In the genomic region with DNA sequence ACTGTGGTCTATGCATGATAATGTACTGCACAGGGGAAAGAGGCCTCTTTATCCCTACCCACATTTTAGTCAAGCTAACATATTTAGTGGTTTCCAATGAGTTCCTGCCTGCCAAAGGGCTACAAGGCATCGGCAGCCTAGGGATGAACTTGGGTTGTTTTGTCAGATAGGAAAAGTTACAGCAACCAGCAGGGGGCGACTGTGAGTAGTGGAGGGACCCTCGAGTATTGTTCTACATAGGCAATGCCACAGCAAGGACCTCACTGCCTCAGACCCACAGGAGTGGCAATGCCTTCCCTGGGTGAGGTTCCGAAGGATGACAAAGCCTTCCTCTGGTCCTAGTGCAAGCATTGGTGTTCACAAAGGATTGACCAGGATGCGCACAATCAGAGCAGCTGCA, we compare ENCODE assay signal across 10 mouse cellular contexts. TPM values are rescaled to one million over a fixed set of nuclear protein-coding genes. Genes with fewer than 3 reads are reported as not detected.
DNase-seq lines count a peak whose midpoint lies in the region; ATAC-seq and TF ChIP-seq lines count a peak whose summit lies in the region.
"Had no signal": no experiment of that assay in that cellular context is flagged by ENCODE, and none has a peak within 500 bp of the region (broad histone marks: within the 10 kb centered on the region; RNA-seq: fewer than 3 reads in every experiment).

No protein-coding gene starts in this region.

- H3K27ac ChIP-seq in kidney, adult 2 months (ENCODE audit: insufficient read depth, low read depth, low read length) = no peak overlapping the region
- H3K27ac ChIP-seq: stomach, embryonic 15.5 days had no signal

- H3K36me3 ChIP-seq in kidney, adult 2 months (ENCODE audit: control insufficient read depth, insufficient read depth, low read length) = no peaks in the 10 kb centered on the region
- no peaks in the 10 kb centered on the region for H3K36me3 ChIP-seq in G1E (replicated peaks)
- H3K36me3 ChIP-seq: stomach, embryonic 15.5 days had no signal

- no peaks in the 10 kb centered on the region; the same call in 1 of the 2 replicates for H3K27me3 ChIP-seq in kidney, adult 2 months (replicated peaks; ENCODE audit: control insufficient read depth, insufficient read depth, low read length)
- peaks cover 25% of the 10 kb centered on the region for H3K27me3 ChIP-seq in G1E (ENCODE audit: insufficient read depth, low read length)
- H3K27me3 ChIP-seq: stomach, embryonic 15.5 days had no signal

- no peaks in the 10 kb centered on the region for H3K4me1 ChIP-seq in kidney, adult 2 months (ENCODE audit: control insufficient read depth, insufficient read depth, low read length)
- H3K4me1 ChIP-seq in G1E (ENCODE audit: insufficient read depth, low read depth, low read length) = peaks cover 2% of the 10 kb centered on the region
- H3K4me1 ChIP-seq: stomach, embryonic 15.5 days had no signal

- no peak overlapping the region for H3K4me3 ChIP-seq in kidney, adult 2 months (ENCODE audit: insufficient read depth, low read depth, low read length)
- H3K4me3 ChIP-seq in G1E (ENCODE audit: low read depth, low read length) = no peak overlapping the region
- H3K4me3 ChIP-seq: stomach, embryonic 15.5 days had no signal

- no peak for TF ChIP-seq POLR2A in kidney, adult 2 months (IDR thresholded peaks at IDR 0.05; ENCODE audit: low read depth, low read length)

- peak; percentile 18; the same call in 1 of the 2 replicates for TF ChIP-seq CTCF in kidney, adult 2 months (conservative IDR thresholded peaks at IDR 0.05; ENCODE audit: insufficient read depth, insufficient read length, low read depth, low read length)
- TF ChIP-seq CTCF in G1E (IDR thresholded peaks at IDR 0.05; ENCODE audit: low read depth, low read length) = peak; percentile 19; the same call in 1 of the 2 replicates

- ATAC-seq in G1E (ENCODE audit: extremely low read depth, insufficient number of reproducible peaks, low FRiP score, poor library complexity, severe bottlenecking) = no peak
- no peak for ATAC-seq in granulocyte monocyte progenitor cell, adult 5-6 weeks (replicated peaks; ENCODE audit: poor library complexity, severe bottlenecking)

- no peak for DNase-seq in kidney, adult 2 months
- no peak for DNase-seq in kidney, adult 18-20 months
- DNase-seq in CD8-positive naive resting alpha-beta T cell, adult 2 months (ENCODE audit: low read depth in 2 of 2, low spot score in 2 of 2) = peak; percentile 6 to 23
- no peak for DNase-seq in G1E (ENCODE audit: low spot score)
- peak; percentile 55 for DNase-seq in lung, postnatal 10 days
- no peak for DNase-seq in left cerebral cortex, adult 18-20 months (ENCODE audit: low spot score in 2 of 2)
- no peak for DNase-seq in frontal cortex, adult 2 months (ENCODE audit: extremely low spot score in 1 of 2, low spot score in 1 of 2)
- DNase-seq: layer of hippocampus, adult 9-11 months had no signal

- WGBS in kidney, adult 2 months = 62% methylated on average over 5 of the region's 5 CpGs

- no peaks in the 10 kb centered on the region for H3K9me3 ChIP-seq in G1E (replicated peaks)
- H3K9me3 ChIP-seq: stomach, embryonic 15.5 days had no signal

RNA-seq across cellular contexts. Expression of a gene that starts 31.7 kb away (rescaled TPM):
- polyA plus RNA-seq in kidney, adult 2 months (2012; rRNA removed) = 0.42 and 1.5 TPM in 2 replicates
- total RNA-seq in G1E (2014; fragmentation: Nextera tagmentation) (131 and 132 TPM in 2 replicates), G1E (2017) (121 and 163 TPM in 2 replicates)
- polyA plus RNA-seq in G1E (2012) = 23.0 and 25.9 TPM in 2 replicates
- total RNA-seq in granulocyte monocyte progenitor cell, adult 5-6 weeks (2014; fragmentation: Nextera tagmentation) = 13.4 and 16.7 TPM in 2 replicates
- 9.9 and 14.1 TPM in 2 replicates for total RNA-seq in granulocyte monocyte progenitor cell, adult 5-6 weeks (2017)
- total RNA-seq in left cerebral cortex, adult 18-20 months (2021) = 10 to 100 TPM; 47.5 to 56.2 TPM
- polyA plus RNA-seq in frontal cortex, adult 2 months (2012; rRNA removed) = 15.0 and 16.7 TPM in 2 replicates

Comparison
In these comparisons a context has a peak if more than half of its experiments do, and no peak if none do; other contexts are left out.
1. DNase-seq: peak in CD8-positive naive resting alpha-beta T cell, adult 2 months (2 of 2) and lung, postnatal 10 days (single experiment); none in kidney, adult 2 months (single experiment), kidney, adult 18-20 months (single experiment), G1E (single experiment), left cerebral cortex, adult 18-20 months (0 of 2) and frontal cortex, adult 2 months (0 of 2).